Mouse (Mus musculus): ENCODE results near the gene Tchp. TPM values are rescaled to one million over a fixed set of nuclear protein-coding genes. Genes with fewer than 3 reads are reported as not detected.

Tchp gene
- polyA plus RNA-seq, 1 experiment from 2014 or later, result 11.4 TPM

DNA sequence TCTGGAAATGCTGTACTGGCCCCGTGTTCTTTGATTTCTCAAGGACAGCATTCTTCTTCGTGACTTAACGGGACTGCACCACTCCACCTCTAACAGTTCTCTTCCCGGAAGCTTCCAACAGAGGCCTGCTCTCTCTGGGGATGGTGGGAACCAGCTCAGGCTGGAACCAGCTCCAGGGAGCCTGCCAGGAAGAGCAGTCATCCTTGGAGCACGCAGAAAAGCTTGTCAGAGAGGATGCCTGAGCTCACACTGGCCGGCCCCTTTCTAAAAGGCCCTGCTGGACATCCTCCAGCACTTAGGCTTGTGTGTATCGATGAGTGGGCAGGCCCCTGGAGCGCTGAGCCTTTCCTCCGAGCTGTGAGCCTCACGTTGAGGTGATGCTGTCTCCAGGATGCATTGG is 20.6 kb downstream of the Tchp start:
- H3K27ac ChIP-seq, result no peak overlapping the region
- H3K27me3 ChIP-seq (ENCODE audit: insufficient read depth, poor library complexity, severe bottlenecking), result no peaks in the 10 kb centered on the region
- peaks cover 79% of the 10 kb centered on the region for H3K36me3 ChIP-seq
- DNase-seq (ENCODE audit: low spot score), result no peak
- H3K4me3 ChIP-seq, result no peak overlapping the region
- WGBS, result 83% methylated on average over 10 of the region's 10 CpGs
- H3K4me1 ChIP-seq, result 0 out of 2 replicates have a peak, but pooled peaks cover 6% of the 10 kb centered on the region
- H3K9me3 ChIP-seq, result peaks cover 4% of the 10 kb centered on the region; the same call in 1 of the 2 replicates

DNA sequence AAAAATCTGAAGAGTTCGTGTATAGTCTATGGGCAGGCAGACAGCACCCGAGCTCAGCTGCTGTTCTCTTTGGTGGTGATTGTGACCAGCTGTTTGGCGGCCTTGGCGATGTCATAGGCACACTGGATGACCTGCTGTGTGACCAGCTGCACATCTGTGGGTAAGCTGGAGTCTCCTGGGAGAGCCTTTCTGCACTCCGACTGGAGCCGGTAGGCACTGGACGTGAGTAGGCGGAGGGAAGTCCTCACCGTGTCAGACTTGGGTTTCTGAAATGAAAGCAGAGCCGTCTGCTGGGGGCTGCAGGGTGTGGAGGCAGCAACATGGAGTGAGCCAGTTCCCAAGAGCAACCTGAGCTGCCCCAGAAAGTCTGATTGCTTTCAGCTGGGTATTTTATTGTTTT is 22.6 kb downstream of the Tchp start:
- Histone ChIP-seq H3K36me3 (peaks cover 84% of the 10 kb centered on the region), H3K4me1 (0 out of 2 replicates have a peak, but pooled peaks cover 5% of the 10 kb centered on the region), H3K4me3 (no peak overlapping the region), H3K27me3 (ENCODE audit: insufficient read depth, poor library complexity, severe bottlenecking) (no peaks in the 10 kb centered on the region), H3K9me3 (no peaks in the 10 kb centered on the region), H3K27ac (no peak overlapping the region)
- DNase-seq (ENCODE audit: low spot score), result no peak
- WGBS, result 78% methylated on average over 10 of the region's 10 CpGs

DNA sequence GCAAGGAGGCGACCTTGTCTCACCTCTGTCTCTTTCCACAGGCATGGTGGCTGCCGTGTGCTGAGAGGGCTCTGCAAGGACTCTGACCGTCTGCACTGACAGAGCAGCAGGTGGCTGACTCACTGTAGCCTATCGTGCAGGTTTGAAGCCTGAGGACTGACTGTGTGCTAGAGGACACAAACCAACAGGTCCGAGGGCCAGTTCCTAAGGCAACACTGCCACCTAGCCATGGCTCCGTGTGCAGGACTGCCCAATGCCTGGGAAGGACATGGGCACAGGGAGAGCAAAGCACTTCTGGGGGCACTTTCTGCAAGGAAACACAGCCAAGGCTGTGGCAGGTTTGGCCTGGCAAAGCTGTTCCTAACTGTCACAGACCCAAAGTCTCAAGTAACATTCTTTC is 23.9 kb downstream of the Tchp start:
- no peaks in the 10 kb centered on the region for H3K27me3 ChIP-seq (ENCODE audit: insufficient read depth, poor library complexity, severe bottlenecking)
- H3K9me3 ChIP-seq, result no peaks in the 10 kb centered on the region
- H3K27ac ChIP-seq, result no peak overlapping the region
- H3K4me3 ChIP-seq, result no peak overlapping the region
- no peak for DNase-seq (ENCODE audit: low spot score)
- 63% methylated on average over 6 of the region's 6 CpGs for WGBS
- H3K36me3 ChIP-seq, result peaks cover 84% of the 10 kb centered on the region
- 0 out of 2 replicates have a peak, but pooled peaks cover 3% of the 10 kb centered on the region for H3K4me1 ChIP-seq

GRCm38 (mm10) chr5:114731969-114732368 is 24.4 kb downstream of the Tchp start:
- no peak for DNase-seq (ENCODE audit: low spot score)
- H3K36me3 ChIP-seq, result peaks cover 89% of the 10 kb centered on the region
- 91% methylated on average over 15 of the region's 15 CpGs for WGBS

DNA sequence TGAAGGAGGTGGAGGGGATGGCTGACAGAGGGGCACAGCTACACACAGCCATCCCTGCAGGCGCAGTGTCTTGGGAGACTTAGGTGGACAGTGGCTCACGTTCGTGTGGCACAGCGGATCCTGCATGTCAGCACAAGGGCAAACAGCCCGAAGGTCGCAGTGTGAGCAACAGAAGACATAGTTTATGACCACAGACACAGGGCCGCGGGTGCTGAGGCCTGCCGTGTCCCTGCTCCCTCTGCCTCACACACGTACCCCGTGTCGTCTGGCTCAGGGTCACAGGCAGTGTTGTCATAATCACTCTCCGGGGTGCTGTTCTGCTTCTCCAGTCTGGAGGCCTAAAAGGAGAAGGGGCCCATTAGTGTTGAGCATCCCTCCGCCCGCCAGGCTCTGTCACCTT is 26.0 kb downstream of the Tchp start:
- Histone ChIP-seq H3K9me3 (no peaks in the 10 kb centered on the region), H3K36me3 (peaks cover 90% of the 10 kb centered on the region), H3K4me3 (no peak overlapping the region), H3K27ac (no peak overlapping the region), H3K4me1 (peaks cover 5% of the 10 kb centered on the region; the same call in 1 of the 2 replicates), H3K27me3 (ENCODE audit: insufficient read depth, poor library complexity, severe bottlenecking) (no peaks in the 10 kb centered on the region)
- WGBS, result 94% methylated on average over 15 of the region's 15 CpGs
- no peak for DNase-seq (ENCODE audit: low spot score)

More at GRCm38 (mm10) chr5:114731969-114732368, 24.4 kb downstream of the Tchp start:
- Histone ChIP-seq H3K27ac (no peak overlapping the region), H3K9me3 (no peaks in the 10 kb centered on the region), H3K4me1 (0 out of 2 replicates have a peak, but pooled peaks cover 3% of the 10 kb centered on the region), H3K4me3 (no peak overlapping the region), H3K27me3 (ENCODE audit: insufficient read depth, poor library complexity, severe bottlenecking) (no peaks in the 10 kb centered on the region)

GRCm38 (mm10) chr5:114737090-114737887 is 29.7 kb downstream of the Tchp start:
- no peak for DNase-seq (ENCODE audit: low spot score)
- 85% methylated on average over 21 of the region's 21 CpGs for WGBS
- peaks cover 86% of the 10 kb centered on the region for H3K36me3 ChIP-seq
- no peak overlapping the region for H3K4me3 ChIP-seq
- peaks cover 14% of the 10 kb centered on the region; the same call in 1 of the 2 replicates for H3K4me1 ChIP-seq
- no peaks in the 10 kb centered on the region for H3K27me3 ChIP-seq (ENCODE audit: insufficient read depth, poor library complexity, severe bottlenecking)
- no peaks in the 10 kb centered on the region for H3K9me3 ChIP-seq
- no peak overlapping the region for H3K27ac ChIP-seq

DNA sequence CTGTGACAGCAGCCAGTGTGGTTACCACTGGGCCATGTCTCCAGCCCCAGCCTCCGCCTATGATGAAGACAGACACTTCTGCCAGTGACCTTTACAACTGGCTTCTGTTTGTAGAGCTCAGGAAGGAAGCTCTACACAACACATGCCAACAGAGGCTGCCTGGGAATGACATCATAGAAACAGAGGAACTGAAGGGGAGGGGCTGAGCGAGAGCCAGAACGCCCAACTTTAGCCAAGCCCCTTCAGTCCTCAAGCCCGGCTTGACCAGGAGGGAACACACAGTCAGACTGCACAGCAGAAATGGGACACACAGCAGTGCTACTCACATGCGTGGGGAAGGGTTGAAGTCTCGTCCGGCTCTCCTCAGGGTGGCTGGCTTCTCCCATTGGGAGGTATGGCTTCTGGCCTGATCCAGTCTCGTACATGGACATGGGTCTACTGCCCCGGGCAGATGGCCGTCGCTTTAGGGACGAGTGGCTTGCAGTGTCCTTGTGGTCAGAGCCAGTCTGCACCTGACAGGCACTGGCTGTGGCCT is 31.2 kb downstream of the Tchp start:
- DNase-seq (ENCODE audit: low spot score), result no peak
- H3K9me3 ChIP-seq, result no peaks in the 10 kb centered on the region
- peaks cover 15% of the 10 kb centered on the region; the same call in 1 of the 2 replicates for H3K4me1 ChIP-seq
- no peaks in the 10 kb centered on the region for H3K27me3 ChIP-seq (ENCODE audit: insufficient read depth, poor library complexity, severe bottlenecking)
- H3K4me3 ChIP-seq, result no peak overlapping the region
- 0 out of 2 replicates have a peak overlapping the region, but pooled peaks have one; percentile 7 for H3K27ac ChIP-seq
- 79% methylated on average over 12 of the region's 12 CpGs for WGBS
- peaks cover 88% of the 10 kb centered on the region for H3K36me3 ChIP-seq

DNA sequence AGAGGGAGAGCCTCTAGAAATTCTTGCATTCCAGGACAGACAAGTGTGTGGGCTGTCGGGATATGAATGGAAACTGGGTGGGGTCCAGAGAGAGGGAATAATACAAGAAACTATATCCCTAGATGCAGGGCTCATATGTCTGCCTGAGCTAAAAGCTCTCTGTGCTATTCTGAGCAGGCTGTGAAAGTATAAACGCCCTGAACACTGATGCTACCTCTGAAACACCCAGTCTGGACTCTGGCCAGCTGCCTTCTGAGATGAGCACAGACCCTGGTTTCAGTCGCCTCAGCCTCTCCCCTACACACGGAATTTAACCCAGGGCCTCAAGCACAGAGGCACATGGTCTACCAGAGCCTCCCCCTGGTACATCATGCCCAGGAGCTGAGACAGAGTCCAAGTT is 33.0 kb downstream of the Tchp start:
- Histone ChIP-seq H3K27ac (no peak overlapping the region), H3K4me3 (no peak overlapping the region), H3K27me3 (ENCODE audit: insufficient read depth, poor library complexity, severe bottlenecking) (no peaks in the 10 kb centered on the region), H3K9me3 (no peaks in the 10 kb centered on the region), H3K4me1 (peaks cover 19% of the 10 kb centered on the region; the same call in 1 of the 2 replicates), H3K36me3 (peaks cover 93% of the 10 kb centered on the region)
- DNase-seq (ENCODE audit: low spot score), result no peak
- 66% methylated on average over 4 of the region's 4 CpGs for WGBS

DNA sequence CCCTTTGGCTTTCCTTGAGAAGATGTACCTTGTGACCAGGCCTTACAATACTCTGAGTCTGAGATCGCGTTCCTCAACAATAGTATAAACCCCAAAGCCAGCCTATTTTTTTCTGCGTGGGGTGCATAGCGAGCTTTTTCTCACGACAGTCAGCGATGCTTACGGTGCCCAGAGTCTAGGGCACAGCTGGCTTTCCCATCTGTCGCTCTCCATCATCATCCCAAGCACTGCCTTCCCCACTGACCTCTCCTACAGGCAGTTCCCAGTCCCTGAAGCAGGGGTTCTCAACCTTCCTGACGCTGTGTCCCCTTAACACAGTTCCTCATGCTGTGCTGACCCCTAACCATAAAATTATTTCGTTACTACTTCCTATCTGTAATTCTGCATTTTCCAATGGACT is 35.0 kb downstream of the Tchp start:
- no peak for DNase-seq (ENCODE audit: low spot score)
- Histone ChIP-seq H3K36me3 (peaks cover 87% of the 10 kb centered on the region), H3K4me1 (peaks cover 19% of the 10 kb centered on the region; the same call in 1 of the 2 replicates), H3K9me3 (no peaks in the 10 kb centered on the region), H3K27ac (no peak overlapping the region), H3K27me3 (ENCODE audit: insufficient read depth, poor library complexity, severe bottlenecking) (no peaks in the 10 kb centered on the region), H3K4me3 (no peak overlapping the region)
- 90% methylated on average over 10 of the region's 10 CpGs for WGBS

DNA sequence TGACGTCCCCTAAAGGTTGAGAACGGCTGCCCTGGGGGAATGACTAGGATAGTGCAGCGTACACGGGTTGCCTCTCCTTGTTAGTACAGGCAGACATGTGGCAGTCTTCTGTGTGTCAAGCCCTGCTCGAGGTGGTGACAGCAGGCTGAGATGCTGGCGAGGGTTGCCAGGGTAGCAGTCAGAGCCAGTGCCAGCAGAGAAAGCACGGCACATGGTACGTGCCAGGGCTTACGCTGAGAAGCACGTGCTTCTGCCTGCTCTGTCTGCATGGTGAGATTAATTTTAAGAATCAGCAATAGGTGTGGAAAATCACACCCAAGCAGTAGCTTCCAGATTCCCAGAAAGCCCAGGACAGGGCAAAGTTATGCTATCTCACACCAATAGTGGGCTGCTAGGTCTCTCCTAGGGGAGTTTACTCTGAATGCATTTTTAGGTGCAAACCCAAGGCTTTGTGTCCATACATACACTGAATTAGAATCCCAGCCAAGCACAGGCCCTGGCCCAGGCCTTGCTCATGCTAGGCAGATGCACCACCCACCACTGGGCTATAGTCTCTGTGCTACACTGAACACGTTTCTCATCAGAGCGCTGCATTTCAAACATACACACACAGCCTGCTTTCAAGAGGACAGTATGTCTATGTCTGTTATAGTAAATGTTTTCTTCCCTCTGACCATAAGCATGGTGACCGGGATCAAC is 35.6 kb downstream of the Tchp start:
- Histone ChIP-seq H3K9me3 (no peaks in the 10 kb centered on the region), H3K36me3 (peaks cover 87% of the 10 kb centered on the region), H3K27me3 (ENCODE audit: insufficient read depth, poor library complexity, severe bottlenecking) (no peaks in the 10 kb centered on the region), H3K4me1 (peaks cover 19% of the 10 kb centered on the region; the same call in 1 of the 2 replicates), H3K4me3 (no peak overlapping the region), H3K27ac (no peak overlapping the region)
- no peak for DNase-seq (ENCODE audit: low spot score)
- WGBS, result 90% methylated on average over 13 of the region's 13 CpGs

DNA sequence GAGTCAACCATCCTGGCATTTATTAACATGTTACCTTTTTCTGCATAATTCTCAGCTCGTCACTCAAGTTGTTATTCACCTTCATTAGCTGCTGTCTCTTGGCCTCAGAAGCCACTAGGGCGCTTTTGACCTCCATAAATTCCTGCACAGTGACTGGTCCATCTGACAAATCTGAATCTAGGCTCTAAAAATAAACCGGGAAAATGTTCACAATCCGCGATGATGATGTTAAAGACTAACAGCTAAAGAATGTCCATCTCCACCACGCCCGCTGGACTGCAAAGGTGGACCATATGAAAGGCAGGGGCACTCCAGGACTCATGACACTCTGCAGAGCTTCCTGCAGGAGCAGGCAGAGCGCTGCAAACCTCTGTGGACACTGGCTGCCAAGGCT is 36.1 kb downstream of the Tchp start:
- WGBS, result 88% methylated on average over 8 of the region's 8 CpGs
- Histone ChIP-seq H3K27ac (no peak overlapping the region), H3K27me3 (ENCODE audit: insufficient read depth, poor library complexity, severe bottlenecking) (no peaks in the 10 kb centered on the region), H3K36me3 (peaks cover 87% of the 10 kb centered on the region), H3K4me1 (peaks cover 16% of the 10 kb centered on the region; the same call in 1 of the 2 replicates), H3K9me3 (no peaks in the 10 kb centered on the region), H3K4me3 (no peak overlapping the region)
- DNase-seq (ENCODE audit: low spot score), result no peak

DNA sequence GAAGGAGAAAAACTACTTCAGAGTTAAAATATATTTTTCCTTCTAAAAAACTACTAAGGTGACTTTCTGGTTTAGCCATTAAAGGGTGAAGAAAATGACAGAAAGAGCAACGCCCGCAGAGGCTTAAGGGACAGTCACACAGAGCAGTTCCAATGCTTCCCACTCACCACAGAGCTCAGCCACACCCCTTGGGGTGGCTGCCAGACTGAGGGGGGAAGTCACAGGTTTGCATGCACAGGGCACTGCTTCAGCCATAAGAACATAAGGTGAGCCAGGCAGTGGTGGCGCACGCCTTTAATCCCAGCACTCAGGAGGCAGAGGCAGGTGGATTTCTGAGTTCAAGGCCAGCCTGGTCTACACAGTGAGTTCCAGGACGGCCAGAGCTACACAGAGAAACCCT is 38.0 kb downstream of the Tchp start:
- Histone ChIP-seq H3K27ac (no peak overlapping the region), H3K4me3 (no peak overlapping the region), H3K27me3 (ENCODE audit: insufficient read depth, poor library complexity, severe bottlenecking) (no peaks in the 10 kb centered on the region), H3K4me1 (peaks cover 8% of the 10 kb centered on the region; the same call in 1 of the 2 replicates), H3K9me3 (no peaks in the 10 kb centered on the region), H3K36me3 (peaks cover 89% of the 10 kb centered on the region)
- no peak for DNase-seq (ENCODE audit: low spot score)
- WGBS, result 83% methylated on average over 5 of the region's 5 CpGs

DNA sequence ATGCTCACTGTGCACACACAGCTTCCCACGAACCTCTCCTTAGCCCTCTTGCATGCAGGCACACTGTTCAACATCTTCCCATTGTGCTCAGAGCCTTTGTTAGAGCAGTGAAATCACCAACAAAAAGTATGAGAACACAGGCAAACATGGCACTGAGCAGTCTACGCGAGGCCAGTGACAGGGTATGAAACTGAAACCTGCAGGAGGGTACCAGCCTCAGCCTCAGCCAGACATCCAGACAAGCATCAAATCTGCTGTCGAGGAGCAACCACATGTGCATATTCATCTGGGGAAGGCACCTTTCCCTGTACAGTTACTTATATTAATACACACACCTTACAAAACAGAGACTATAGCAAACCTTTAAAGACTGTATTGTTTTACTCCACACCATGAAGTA is 39.3 kb downstream of the Tchp start:
- Histone ChIP-seq H3K9me3 (no peaks in the 10 kb centered on the region), H3K4me3 (no peak overlapping the region), H3K4me1 (0 out of 2 replicates have a peak, but pooled peaks cover 5% of the 10 kb centered on the region), H3K36me3 (peaks cover 89% of the 10 kb centered on the region), H3K27me3 (ENCODE audit: insufficient read depth, poor library complexity, severe bottlenecking) (no peaks in the 10 kb centered on the region), H3K27ac (no peak overlapping the region)
- DNase-seq (ENCODE audit: low spot score), result no peak
- WGBS, result 80% methylated on average over 4 of the region's 4 CpGs
